Mouse (Mus musculus) liver, adult 2 months (tissue): Measurements from ENCODE around the gene Efhc2.

Source experiments
- CTCF ChIP-seq: fragments of 200-500 bp; IDR thresholded peaks from 2 replicates; pipeline ENCODE4 v1.5.1; 2011; ENCODE audit warnings: low read depth, low read length, control low read depth
- POLR2A ChIP-seq: fragments of 200-500 bp; IDR thresholded peaks from 2 replicates; pipeline ENCODE4 v1.6.1; 2011; ENCODE audit warnings: low read length, control low read depth; ENCODE audit not compliant: insufficient read depth; ENCODE audit errors: extremely low read depth

GRCm38 (mm10) chrX:17319126-17319583 lies at the start of gene Efhc2:
- TF ChIP-seq CTCF: no peak
- TF ChIP-seq POLR2A: no peak
